Mouse (Mus musculus) brain, embryonic 18.5 days (tissue): ENCODE results near the gene Mcrip1.
"Not testable (repeated sequence)": the region's sequence is repeated elsewhere in the genome, so short reads cannot be mapped to it uniquely, and the experiment has no call there.

Source experiments
- DNase-seq: peaks from one replicate; pipeline ENCODE4 v3.0.0-alpha.2; 2012; ENCODE audit warnings: low read depth, low spot score

Mcrip1 gene

GRCm38 (mm10) chr11:120514262-120514661, 35.3 kb downstream of the Mcrip1 start:
- not testable (repeated sequence) for DNase-seq

GRCm38 (mm10) chr11:120512790-120513453, 36.6 kb downstream of the Mcrip1 start:
- no peak for DNase-seq

- DNase-seq, result no peak
Observed at GRCm38 (mm10) chr11:120510375-120511030, 39.0 kb downstream of the Mcrip1 start.

- DNase-seq, result no peak
Observed at GRCm38 (mm10) chr11:120509940-120510339, 39.6 kb downstream of the Mcrip1 start.

- DNase-seq, result no peak
Observed at GRCm38 (mm10) chr11:120508290-120508870, 41.1 kb downstream of the Mcrip1 start.

GRCm38 (mm10) chr11:120507611-120508289, 41.8 kb downstream of the Mcrip1 start:
- DNase-seq, result no peak

- DNase-seq, result no peak
Observed at GRCm38 (mm10) chr11:120506899-120507298, 42.6 kb downstream of the Mcrip1 start.

GRCm38 (mm10) chr11:120505661-120506060, 43.9 kb downstream of the Mcrip1 start:
- DNase-seq, result no peak

- no peak for DNase-seq
Observed at GRCm38 (mm10) chr11:120501701-120502100, 47.8 kb downstream of the Mcrip1 start.

- no peak for DNase-seq
Observed at GRCm38 (mm10) chr11:120501018-120501417, 48.5 kb downstream of the Mcrip1 start.

GRCm38 (mm10) chr11:120500357-120500756, 49.2 kb downstream of the Mcrip1 start:
- DNase-seq, result no peak

- DNase-seq, result no peak
Observed at GRCm38 (mm10) chr11:120499894-120500293, 49.6 kb downstream of the Mcrip1 start.

GRCm38 (mm10) chr11:120498891-120499290, 50.6 kb downstream of the Mcrip1 start:
- DNase-seq, result no peak

GRCm38 (mm10) chr11:120498226-120498625, 51.3 kb downstream of the Mcrip1 start:
- DNase-seq, result no peak

GRCm38 (mm10) chr11:120497436-120497835, 52.1 kb downstream of the Mcrip1 start:
- no peak for DNase-seq

GRCm38 (mm10) chr11:120493911-120494310, 55.6 kb downstream of the Mcrip1 start:
- DNase-seq, result no peak

- DNase-seq, result no peak
Observed at GRCm38 (mm10) chr11:120493351-120493750, 56.2 kb downstream of the Mcrip1 start.
